Mouse (Mus musculus) layer of hippocampus, postnatal 10 days (tissue): ENCODE data around the gene Thrb. TPM values are rescaled to one million over a fixed set of nuclear protein-coding genes. Genes with fewer than 3 reads are reported as not detected.
"Not testable (repeated sequence)": the region's sequence is repeated elsewhere in the genome, so short reads cannot be mapped to it uniquely, and the experiment has no call there.

Experiments used
- DNase-seq, 2 experiments: peaks; one replicate each; pipeline ENCODE4 v3.0.0; 2021; ENCODE audit warnings: low spot score in 2 of 2
- total RNA-seq, 2 experiments: library from RNA; stranded (reverse); gene quantifications; 2 replicates each; pipeline ENCODE4 v1.2.3; 2021

The Thrb gene
- total RNA-seq, 2 experiments from 2014 or later = 33.2 to 34.1 TPM

DNA sequence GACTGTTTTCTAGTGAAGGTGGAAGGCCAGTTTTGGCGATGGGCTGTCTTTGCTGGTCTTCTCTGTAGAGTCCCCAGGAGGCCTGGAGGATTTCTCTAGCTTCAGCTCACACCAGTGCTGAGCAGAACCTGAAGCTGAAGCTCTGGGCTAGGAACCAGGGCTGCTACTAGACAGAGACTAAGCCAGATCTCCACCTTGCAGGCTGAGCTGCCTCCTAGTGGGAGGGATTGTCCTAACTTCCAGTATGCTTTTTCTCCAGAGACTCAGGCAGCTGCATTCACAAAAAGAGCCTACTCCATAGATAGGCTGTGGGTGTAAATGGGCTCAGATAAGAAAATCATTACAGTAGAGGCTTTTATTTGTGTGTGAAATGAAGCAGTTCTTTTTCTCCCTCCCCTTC, 267.4 kb downstream of the Thrb start:
- DNase-seq = peak; percentile 42 to 73

DNA sequence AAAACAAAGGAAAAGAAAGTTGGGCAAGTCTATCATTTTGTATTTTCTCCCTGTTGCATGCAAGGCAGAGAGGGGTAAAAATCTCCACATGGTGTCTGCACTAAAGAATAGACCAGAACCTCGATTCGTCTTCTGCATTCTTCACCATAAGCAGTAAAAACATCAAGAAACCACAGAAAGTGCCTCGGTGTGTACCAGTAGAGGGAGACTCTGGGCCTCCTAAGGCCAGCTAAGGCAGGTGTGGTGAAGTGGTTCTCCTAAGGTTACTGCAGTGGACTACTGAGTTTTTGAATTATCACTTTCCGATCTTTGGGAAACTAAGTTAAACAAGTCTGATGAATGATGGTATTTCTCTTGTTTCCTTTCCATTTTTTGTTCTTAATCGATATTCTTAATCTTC, 269.5 kb downstream of the Thrb start:
- no peak for DNase-seq

DNA sequence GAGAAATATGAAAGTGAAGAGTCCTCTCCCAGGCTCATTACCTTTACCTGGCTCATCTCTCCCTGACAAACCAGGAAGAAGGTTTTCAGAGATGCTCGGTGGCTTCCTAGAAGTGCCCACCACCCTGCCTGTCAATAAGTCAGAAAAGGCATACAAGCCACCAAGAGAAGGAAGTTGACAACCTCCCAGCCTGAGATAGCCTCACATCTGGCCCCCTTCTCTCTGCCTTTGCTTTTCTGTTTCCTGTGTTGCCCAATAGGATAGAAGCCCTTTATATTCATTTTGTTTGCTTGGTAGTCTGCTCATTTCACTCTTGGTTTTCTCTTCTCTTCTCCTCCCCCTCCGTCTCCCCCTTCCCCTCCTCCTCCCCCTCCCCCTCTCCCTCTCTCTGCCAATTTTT, 273.4 kb downstream of the Thrb start:
- DNase-seq = no peak

DNA sequence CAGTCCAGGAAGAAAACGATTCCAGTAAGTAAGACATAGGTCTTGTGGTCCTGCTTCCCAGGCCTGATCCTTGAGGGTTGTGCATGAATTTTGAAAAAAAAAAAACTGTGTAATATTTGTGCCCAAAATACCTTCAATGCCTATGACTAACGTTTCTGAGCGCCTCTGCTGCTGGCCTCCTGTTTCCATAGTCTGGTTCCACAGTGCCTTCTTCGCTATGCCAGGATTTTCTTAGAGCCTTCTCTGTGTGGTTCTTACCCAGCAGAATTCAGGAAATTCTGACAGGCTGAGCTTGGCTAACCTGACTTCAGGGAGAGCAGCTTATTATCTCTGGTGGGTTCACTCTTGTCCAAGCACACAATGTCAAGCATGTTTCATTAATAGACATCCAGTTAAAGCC, 274.7 kb downstream of the Thrb start:
- DNase-seq = not testable (repeated sequence)

DNA sequence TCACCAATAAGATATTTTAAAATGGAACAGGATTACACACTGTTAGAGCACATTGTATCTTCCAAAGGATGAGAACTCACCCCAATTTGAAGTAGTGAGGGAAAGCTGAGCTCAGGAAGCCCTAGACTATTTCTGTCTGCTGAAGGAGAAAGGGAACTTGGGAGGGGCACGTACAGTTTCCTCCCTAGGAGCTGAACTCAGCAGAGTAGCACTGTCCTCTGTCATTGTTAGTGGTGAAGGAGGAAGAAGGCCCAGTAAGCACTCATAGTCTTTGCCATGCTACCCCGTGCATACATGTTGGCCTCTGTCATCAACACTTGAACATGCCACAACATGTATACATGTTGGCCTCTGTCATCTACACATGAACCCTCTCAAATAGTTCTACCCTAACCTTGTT, 294.0 kb downstream of the Thrb start:
- DNase-seq = no peak

DNA sequence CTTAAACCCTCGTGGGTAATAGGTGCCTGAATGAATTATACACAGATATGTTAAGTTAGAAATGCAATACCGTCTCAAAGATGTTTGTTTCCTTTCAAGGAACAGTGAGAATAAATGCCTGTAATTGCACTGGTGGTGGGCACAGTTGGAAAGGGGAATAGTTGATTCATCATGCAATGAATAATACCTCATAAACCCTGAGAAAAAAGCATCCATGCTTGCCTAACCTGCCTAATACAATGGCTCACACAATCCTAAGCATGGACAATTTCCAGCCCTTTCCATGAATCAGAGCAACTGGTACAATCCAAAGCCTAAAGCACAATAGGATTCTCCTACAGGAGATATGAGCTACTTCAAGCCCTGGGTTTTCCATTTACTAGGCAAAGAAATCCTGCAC, 299.8 kb downstream of the Thrb start:
- no peak for DNase-seq

GRCm38 (mm10) chr14:17967117-17967726, 307.2 kb downstream of the Thrb start:
- DNase-seq = peak; percentile 60 to 66

DNA sequence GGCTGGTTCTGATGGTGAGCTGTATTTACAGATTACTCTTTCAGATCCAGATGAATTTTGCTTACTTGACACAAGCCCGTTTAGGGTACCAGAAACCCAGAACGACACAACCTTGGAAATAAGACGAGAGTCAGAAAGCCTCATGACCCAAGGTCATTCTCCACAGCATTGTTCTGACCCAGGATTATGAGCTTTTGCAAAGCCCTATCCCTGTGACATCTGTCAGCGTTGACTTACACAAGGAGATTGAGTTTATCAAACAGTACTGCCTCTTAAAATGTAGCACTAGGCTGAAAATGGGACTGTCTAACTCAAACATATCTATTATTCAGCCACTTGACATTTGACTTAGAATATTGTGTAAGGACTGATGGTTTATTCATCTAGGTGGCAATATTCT, 312.1 kb downstream of the Thrb start:
- no peak for DNase-seq

GRCm38 (mm10) chr14:17972665-17973064, 312.6 kb downstream of the Thrb start:
- no peak for DNase-seq

- DNase-seq = no peak
These were observed 315.7 kb downstream of the Thrb start for GRCm38 (mm10) chr14:17975786-17976185.

- DNase-seq = no peak
These were observed 318.2 kb downstream of the Thrb start for GRCm38 (mm10) chr14:17978259-17978658.

- no peak for DNase-seq
These were observed 321.2 kb downstream of the Thrb start for GRCm38 (mm10) chr14:17981258-17981657.

DNA sequence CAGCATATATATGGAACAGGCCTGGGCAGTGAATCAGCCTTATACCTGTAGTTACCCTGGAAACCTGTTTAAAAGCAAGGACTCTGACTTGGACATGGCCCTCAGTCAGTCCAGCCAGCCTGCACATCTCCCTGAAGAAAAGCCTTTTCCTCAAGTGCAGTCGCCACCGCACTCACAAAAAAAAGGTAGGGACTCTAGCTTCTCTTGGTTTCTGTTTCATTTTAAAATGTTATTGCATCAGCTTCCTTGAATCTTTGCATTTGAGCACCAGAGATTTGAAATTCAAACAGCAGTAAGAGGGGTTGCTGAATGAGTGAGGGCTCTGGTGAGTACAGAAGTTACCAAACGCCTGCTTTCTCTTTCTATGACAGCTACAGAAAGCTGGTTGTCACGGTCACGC, 322.0 kb downstream of the Thrb start:
- no peak for DNase-seq

GRCm38 (mm10) chr14:17983390-17983789, 323.3 kb downstream of the Thrb start:
- DNase-seq = no peak

DNA sequence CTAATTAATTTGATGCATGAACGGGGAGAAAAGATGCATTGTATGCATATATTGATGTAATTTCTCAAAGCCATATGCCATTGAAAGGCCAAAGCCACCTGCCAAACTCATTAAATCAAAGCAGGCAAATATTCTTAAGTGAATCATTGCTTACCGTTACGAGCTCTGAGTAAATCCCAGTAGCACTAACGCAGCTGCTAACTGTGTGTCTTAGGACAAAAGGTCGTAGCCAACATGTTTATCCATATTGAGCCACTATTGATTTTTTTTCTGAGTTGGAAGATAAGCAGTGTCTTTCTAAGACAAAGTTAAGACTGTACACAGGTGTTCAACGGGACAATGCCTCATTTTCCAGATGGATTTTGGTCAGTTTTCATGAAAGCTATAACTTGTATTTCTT, 323.8 kb downstream of the Thrb start:
- DNase-seq = no peak

- no peak for DNase-seq
These were observed 328.5 kb downstream of the Thrb start for GRCm38 (mm10) chr14:17988580-17988979.

DNA sequence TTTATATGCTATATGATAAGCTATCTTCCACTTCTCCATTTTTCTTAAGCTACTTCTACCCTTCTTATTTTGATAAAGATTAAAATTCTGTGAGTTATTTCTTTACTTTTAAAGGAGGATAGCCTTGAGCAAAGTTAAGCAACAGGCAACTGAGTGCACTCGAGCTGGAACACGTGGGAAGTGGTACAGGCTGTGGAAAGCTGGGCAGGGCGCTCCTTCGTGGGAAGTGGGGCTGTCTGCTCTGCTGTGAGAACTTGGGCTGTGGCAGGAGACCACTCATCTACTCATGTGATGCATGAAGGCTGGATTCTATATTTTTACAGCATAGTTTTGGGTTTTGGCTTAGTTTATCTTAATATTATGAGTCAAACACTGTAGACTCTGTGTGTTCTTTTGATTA, 329.1 kb downstream of the Thrb start:
- no peak for DNase-seq

- DNase-seq = no peak
These were observed 330.1 kb downstream of the Thrb start for GRCm38 (mm10) chr14:17990186-17990585.

GRCm38 (mm10) chr14:18001886-18002285, 341.8 kb downstream of the Thrb start:
- no peak for DNase-seq

DNA sequence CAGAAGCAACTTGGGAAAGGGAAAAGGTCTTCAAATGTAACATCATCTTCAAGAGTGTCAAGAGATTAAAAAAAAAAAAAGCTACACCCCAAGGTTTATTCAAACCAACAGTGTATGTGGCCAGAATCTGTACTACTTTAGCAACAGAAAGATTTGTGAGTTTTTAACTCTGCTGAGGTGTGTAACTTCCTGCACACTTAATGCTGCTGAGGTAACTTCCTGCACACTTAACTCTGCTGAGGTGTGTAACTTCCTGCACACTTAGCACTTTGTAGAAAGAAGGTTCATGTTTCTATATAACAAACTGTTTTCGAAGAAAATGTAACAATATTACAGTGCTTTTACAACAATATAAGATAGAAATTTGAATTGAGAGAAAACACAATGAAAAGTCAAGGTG, 343.6 kb downstream of the Thrb start:
- DNase-seq = no peak

DNA sequence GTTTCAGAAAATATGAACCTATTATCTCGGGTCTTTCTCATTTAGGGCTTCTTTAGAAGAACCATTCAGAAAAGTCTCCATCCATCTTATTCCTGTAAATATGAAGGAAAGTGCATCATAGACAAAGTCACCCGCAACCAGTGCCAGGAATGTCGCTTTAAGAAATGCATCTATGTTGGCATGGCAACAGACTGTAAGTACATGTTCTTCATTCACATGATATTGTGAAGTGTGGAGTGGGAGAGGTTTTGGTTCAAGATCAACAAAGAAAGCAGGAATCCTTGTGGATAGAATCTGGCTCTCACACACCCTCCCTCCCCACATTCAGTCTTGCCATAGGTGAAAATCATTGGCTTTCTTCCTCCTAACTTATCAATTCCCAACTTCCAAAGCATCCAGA, 348.5 kb downstream of the Thrb start:
- DNase-seq = no peak

DNA sequence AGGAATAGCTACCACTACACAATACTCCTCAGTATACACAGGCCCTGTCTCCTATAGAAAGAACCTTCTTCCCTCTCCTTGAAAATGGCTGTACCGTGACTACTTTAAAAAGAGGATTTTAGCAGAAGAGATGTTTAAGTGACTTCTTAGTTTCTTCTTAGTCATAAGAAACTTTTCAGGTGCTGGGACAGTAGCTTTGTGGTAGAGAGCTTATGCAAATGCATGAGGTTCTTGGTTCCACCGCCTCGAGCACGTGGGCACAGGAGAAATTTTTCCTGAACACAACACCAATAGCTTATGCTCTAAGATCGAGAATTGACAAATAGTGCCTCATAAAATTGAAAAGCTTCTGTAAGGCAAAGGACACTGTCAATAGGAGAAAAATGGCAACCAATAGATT, 356.5 kb downstream of the Thrb start:
- DNase-seq = no peak

GRCm38 (mm10) chr14:18020128-18020527, 360.1 kb downstream of the Thrb start:
- DNase-seq = no peak

DNA sequence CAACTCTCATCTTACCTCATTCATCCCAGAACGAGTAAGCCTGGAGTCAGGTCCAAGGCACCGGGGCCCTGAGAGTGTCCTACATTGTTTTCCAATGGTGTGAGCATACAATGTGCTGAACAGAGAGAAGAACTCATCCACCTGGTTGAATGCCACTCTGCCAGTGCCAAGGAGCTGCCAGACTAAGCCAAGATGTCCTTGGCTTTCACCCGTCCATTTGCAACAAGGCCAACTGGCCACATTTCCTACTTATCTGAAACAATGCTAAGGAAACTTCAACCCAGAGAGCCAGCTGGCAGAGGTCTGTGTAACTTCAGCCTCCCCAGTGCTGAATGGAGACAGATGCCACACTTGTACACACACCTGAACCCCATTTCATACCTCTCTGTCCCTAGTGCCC, 360.6 kb downstream of the Thrb start:
- DNase-seq = no peak
